Mouse (Mus musculus): ENCODE data around the gene Dclk2. TPM values are rescaled to one million over a fixed set of nuclear protein-coding genes. Genes with fewer than 3 reads are reported as not detected.

Gene Dclk2
- total RNA-seq, 2 experiments from 2014 or later, result 18.8 to 19.2 TPM

DNA sequence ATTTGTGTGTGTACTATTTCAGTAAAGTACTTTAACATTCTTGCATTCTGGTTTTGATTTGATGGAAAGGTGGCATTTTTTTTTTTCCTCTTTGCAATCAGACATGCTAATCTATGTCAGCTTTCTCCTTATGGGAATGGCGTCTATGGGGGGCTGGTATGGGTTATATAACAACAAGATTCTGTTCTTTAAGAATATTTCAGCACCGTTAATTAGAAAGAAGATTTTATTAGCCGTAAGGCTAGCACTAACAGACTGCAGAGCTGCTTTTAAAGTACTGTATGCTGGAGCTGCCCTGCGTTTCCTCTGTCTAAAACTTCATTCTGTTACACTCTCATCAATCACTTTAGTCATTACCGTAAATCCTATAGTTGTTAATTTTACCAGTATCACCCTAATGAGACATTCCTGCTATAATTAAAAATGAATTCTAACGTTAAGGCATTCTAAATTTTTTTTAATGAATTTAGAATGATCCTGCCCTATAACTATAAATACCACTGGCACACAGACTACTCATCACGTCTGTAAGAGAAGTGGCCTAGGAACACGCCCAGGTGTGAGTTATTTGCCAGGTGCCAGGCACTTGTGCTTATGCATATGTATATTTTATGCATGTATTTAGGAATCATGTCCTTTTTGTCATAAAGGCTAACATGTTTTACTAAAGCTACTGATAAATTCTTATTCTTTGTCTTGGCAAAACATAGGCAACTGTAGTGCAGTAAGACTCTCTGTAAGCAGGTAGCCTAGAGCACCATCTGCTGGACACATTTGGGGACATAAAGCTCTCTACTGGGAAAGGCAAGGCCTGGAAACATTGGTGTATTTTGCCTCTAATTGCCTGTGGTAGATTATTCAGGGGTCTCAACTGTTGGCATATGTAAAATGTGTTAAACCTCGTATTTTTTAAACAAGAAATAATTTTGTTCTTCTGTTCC, 159.3 kb downstream of the Dclk2 start:
- DNase-seq (ENCODE audit: low spot score in 2 of 2), result peak in 1 of 2 experiments; percentile 28

DNA sequence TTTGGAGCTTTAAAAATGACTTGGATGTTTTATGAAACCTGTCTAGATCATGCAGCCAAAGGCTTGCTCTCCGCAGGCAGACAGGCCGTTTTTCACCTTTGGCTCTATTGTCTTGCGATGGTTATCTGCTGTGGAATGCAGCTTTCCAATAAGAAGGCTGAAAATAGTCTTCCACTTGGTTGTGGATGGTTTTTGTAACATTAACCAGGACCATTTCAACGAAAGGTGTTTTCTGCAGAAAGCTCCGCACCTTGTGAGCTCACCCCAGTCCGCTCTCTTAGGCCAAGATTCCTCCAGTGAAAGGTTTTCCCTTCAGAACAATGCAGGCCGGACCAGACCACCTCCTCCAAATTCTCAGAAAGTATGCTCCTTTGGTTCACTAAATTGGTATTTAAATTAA, 160.2 kb downstream of the Dclk2 start:
- DNase-seq (ENCODE audit: low spot score in 2 of 2), result no peak

DNA sequence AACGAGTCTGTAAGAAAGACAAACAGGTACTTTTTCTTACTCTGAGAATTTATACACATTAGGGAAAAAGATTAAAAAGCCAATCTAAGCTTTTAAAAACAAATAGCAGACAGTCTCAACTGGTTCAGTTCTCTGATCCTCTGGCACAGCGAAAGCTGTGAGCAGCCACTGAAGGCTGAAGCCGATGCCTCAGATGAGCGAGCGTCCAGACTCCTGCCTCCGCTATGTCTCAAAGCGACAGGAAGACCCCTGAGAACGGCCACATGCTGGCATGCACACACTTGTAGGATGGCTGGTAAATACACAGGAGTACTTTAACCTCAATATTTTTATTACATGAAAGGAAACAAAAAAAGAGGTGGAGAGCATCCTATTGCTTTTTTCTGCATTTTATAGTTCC, 160.8 kb downstream of the Dclk2 start:
- no peak for DNase-seq (ENCODE audit: low spot score in 2 of 2)

DNA sequence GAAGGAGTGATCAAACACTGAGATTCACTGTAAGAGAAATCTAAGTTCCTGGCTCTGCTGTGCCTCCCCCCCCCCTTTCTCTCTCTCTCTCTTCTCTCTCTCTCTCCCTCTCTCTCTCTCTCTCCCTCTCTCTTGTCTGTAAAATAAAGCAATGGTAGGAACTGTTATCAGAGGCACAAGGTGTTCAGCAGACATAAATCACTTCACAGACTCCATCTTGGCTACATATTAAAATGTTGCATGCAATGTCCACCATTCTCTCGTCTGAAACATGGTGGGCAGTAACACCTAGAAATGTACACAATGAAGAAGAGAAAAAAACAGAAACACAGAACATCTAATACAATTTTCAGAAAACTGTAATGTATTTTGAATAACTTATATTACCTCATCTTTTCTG, 161.3 kb downstream of the Dclk2 start:
- DNase-seq (ENCODE audit: low spot score in 2 of 2), result no peak

DNA sequence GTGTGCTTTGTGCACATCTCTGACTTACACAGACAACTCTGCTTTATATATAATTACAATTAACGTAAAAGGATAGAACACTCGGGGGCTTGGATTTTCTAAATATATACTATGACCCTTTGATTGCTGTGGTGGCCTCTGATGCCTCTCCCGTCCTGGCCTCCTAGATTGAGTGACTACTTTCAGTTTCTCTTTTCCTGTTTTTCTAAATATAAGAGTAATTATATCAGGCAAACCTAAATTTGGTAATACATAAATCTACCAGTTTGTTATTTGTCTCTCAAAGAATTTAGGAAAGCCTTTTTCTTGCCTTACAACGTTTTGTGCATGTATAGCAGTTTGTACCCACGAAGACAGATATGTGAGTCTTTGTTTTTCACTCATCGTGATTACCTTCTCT, 161.9 kb downstream of the Dclk2 start:
- DNase-seq (ENCODE audit: low spot score in 2 of 2), result no peak

DNA sequence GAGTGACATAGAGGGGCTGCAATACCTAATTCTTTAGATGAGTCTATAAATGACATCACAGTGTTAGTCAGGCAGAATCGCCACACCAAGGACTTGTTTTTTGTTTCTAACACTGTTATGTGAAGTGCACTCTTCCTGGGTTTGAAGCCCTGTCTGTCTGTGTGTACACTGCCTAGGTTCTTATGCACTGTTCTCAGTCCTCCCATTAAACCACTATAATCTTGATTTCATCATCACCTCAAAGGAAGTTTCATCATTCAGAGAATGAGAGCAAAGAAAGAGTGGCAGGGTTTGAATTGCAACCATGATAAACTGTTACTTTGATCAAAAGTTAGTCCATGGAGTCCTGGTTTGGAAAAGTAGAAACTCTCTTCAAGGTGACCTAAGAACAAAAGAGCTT, 164.1 kb downstream of the Dclk2 start:
- DNase-seq (ENCODE audit: low spot score in 2 of 2), result no peak

DNA sequence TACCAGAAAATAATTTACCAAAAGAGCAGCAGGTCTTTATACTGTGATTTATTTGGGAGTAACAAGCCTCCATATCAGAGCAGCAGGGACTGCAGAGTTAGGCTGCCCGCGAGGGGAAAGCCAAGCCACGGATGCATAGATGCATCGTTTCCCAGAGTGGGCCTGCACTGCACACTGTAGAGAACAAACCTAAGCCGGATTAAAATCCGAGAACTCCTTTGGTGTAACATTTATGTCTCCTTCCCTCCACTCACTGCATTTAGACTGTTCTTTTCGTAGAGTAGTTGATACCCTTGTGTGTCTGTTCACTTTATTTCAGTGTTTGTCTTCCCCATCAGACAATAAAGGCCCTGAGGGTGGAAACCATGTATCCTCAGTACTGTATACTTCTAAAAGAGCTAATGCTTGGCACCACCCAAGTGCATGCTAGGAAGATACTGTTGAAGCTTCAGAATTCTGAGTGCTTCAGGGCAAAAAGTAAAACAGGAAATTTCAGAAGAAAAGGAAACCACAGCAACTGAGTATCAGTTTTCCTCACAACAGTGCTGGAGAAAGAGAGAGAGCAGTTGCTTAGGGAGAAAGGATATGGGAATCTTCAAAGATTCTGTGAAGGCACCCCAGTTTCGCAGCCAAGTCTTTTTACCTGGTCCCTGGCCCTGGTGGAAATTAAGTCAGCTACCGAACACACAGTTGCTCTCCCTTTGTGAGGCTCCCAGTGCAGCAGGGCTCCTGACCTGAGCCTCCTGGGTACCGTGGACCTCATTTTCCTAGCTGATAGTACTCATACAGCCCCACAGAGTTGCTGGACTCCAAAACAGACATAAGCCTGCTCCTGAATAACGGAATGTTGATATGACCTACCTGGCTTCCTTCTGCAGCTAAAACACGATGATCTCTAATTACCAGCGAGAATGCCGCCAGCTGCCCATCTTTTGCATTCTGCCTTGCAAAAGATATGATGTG, 165.8 kb downstream of the Dclk2 start:
- no peak for DNase-seq (ENCODE audit: low spot score in 2 of 2)

DNA sequence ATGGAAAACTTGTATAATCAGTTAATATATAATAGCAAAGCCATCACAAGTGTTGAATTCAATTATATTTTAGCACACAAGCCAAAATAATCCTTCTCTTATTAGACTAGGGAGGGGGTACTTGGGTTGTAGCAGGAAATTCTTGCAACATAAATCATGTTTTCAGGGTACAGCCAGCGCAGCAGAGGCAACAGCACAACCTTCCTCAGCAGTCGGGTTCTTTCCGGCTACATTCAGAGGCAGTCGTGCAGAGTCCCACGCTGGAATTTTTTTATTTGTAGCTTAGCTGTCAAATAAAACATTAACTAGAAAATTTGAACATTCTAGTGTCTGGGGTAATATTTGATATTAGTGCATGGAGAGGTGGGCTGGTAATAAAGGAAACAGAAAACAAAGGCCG, 166.5 kb downstream of the Dclk2 start:
- DNase-seq (ENCODE audit: low spot score in 2 of 2), result no peak

DNA sequence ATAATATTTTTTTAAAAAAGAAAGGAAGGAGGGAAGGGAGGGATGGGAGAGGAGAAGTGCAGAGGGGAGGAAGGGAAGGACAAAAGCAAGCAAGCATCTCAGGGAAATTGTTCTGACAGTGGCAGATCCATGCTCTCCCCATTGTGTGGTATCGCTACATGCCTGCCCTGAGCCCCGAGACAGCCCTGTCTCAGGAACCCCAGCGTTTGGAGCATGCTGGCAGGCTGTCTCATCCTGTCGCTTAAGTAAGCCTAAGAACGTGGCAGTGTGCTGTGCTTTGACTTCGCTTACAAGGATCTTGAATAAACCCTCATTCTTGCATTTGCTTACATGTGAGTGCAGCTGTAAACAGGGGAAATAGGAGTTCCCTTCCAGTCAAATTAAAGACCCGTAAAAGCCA, 170.0 kb downstream of the Dclk2 start:
- no peak for DNase-seq (ENCODE audit: low spot score in 2 of 2)

DNA sequence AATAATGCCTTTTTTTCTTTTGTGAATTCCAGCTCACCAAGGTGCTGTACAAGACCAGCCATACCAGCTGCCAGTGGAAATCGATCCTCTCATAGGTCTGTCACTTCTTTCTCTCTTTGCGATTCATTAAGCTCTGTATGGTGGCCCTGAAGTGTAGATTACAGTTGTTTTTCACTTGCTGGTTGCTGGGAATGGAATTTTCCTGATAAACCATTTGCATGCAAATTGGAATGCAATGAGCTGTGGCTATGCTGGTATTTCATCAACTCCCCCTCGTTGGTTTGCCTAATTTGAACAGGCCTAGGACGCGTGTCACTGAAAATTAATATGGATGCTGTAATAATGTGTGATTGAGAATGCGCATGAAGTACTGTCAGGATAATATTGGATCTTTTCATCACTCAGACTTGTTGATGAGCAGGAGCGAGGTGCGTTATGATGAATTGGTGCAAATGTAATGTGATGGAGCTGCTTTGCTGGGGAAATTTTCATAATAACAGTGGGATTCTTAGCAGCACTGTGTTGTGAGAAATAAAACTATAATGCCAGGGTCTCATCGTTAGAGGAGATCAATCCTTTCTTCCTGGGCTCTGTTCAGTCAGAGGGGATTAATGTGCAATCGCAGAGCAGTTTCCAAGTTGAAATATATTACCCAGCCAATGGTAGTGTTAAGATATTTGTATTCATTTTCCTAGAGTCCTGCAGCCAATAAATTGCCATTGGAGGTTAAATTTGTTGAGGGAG, 174.7 kb downstream of the Dclk2 start:
- no peak for DNase-seq (ENCODE audit: low spot score in 2 of 2)

DNA sequence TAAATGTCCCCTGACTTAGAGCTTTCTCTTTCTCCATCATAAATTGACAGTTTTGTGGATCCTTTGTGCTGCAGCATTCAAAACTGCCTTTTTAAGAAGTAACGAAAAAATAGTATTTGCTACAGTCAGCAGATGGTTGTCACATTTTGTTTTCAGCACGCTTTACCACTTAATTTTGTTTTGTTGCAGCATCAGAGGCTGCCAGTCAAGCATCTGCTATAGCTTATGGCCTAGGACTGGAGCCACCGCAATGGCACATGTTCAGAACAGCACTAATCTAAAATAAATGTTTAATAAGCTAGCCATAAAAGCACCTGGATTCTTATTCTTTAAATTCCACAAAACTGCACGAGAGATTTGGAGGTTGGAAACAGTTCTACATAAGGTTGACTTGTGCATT, 175.3 kb downstream of the Dclk2 start:
- DNase-seq (ENCODE audit: low spot score in 2 of 2), result no peak

DNA sequence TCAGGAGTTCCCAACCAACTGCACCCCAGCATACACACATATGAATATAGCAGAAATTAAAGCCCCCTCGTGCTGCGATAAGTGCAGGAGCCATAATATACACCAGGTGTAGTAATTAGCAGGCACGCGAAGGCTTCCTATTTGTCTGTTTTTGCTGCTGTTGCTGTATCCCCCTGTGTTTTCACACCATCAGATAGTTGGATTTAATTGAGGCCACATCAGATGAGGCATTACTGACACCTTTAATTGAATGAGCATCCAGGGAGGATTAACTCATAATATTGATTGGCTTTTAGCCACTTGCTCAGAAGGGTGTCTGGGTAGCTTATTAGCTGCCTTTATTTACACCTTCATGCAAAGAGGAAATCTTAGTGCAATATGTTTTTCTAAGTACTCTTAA, 180.9 kb downstream of the Dclk2 start:
- DNase-seq (ENCODE audit: low spot score in 2 of 2), result no peak

DNA sequence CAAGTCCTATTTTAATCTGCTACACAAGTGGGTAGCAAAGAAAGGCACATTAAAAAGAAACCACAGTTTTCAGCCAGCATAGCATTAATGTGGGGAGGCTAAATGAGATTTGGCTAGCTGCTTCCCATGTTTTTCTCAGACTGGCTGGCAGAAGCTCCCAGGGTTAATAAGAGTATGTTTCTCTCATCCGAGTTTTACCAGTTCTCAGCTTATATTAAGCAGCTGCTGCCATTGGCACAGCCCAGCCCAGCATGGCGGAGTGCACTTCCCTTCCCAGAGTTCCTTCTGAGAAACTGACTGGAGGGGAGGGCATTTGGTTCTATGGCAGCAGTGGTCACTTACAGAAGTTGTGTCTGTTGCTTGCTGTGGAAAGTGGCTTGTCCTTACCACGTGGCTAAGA, 181.8 kb downstream of the Dclk2 start:
- DNase-seq (ENCODE audit: low spot score in 2 of 2), result no peak

Other genes with a start within 250 kb of the Dclk2 start
- 10 to 100 TPM; 74.2 to 87.6 TPM for gene Cd1d1, start 78.6 kb upstream of the Dclk2 start, total RNA-seq (2021)